ENCODE assay signal across 9 mouse cellular contexts in genomic region chr2:147305262-147305661, GRCm38 (mm10). TPM values are rescaled to one million over a fixed set of nuclear protein-coding genes. Genes with fewer than 3 reads are reported as not detected.
DNase-seq lines count a peak whose midpoint lies in the region; ATAC-seq and TF ChIP-seq lines count a peak whose summit lies in the region.
"Had no signal": no experiment of that assay in that cellular context is flagged by ENCODE, and none has a peak within 500 bp of the region (broad histone marks: within the 10 kb centered on the region; RNA-seq: fewer than 3 reads in every experiment).

No protein-coding gene starts in this region.

- peaks cover 12% of the 10 kb centered on the region; the same call in 1 of the 2 replicates for H3K27me3 ChIP-seq in heart, postnatal 0 days (ENCODE audit: control insufficient read depth, insufficient read depth, low read length)
- no peaks in the 10 kb centered on the region for H3K27me3 ChIP-seq in stomach, postnatal 0 days (ENCODE audit: control insufficient read depth, insufficient read depth, low read length)

- TF ChIP-seq CTCF in heart, postnatal 0 days (IDR thresholded peaks at IDR 0.05; ENCODE audit: low read depth): peak; percentile 74
- peak; percentile 46; the same call in 1 of the 2 replicates for TF ChIP-seq CTCF in lung, adult 2 months (IDR thresholded peaks at IDR 0.05; ENCODE audit: insufficient read depth, low read length)
- peak; percentile 78 for TF ChIP-seq CTCF in stomach, postnatal 0 days (IDR thresholded peaks at IDR 0.05; ENCODE audit: low read depth)

- no peaks in the 10 kb centered on the region for H3K4me1 ChIP-seq in heart, postnatal 0 days (ENCODE audit: control insufficient read depth, insufficient read depth)
- H3K4me1 ChIP-seq in lung, adult 2 months (ENCODE audit: control insufficient read depth, insufficient read depth, low read length): no peaks in the 10 kb centered on the region
- no peaks in the 10 kb centered on the region for H3K4me1 ChIP-seq in stomach, postnatal 0 days (replicated peaks; ENCODE audit: control insufficient read depth, insufficient read depth)
- H3K4me1 ChIP-seq: limb, embryonic 15.5 days had no signal

- no peaks in the 10 kb centered on the region for H3K9me3 ChIP-seq in heart, postnatal 0 days (replicated peaks; ENCODE audit: control insufficient read depth, low read length)
- no peaks in the 10 kb centered on the region for H3K9me3 ChIP-seq in stomach, postnatal 0 days (ENCODE audit: control insufficient read depth, low read length)
- H3K9me3 ChIP-seq: limb, embryonic 15.5 days had no signal

- no peak overlapping the region for H3K4me2 ChIP-seq in heart, postnatal 0 days (ENCODE audit: low read depth, low read length)
- H3K4me2 ChIP-seq in stomach, postnatal 0 days (replicated peaks; ENCODE audit: low read depth): no peak overlapping the region
- H3K4me2 ChIP-seq: limb, embryonic 15.5 days had no signal

- H3K4me3 ChIP-seq in heart, postnatal 0 days (ENCODE audit: low read depth, low read length): no peak overlapping the region
- no peak overlapping the region for H3K4me3 ChIP-seq in lung, adult 2 months (replicated peaks; ENCODE audit: extremely low read depth, low read depth, low read length)
- H3K4me3 ChIP-seq in stomach, postnatal 0 days (ENCODE audit: low read depth, low read length): no peak overlapping the region
- H3K4me3 ChIP-seq: limb, embryonic 15.5 days had no signal

- WGBS in heart, postnatal 0 days: 33% methylated on average over 5 of the region's 5 CpGs
- WGBS in lung, adult 2 months: 21% methylated on average over 5 of the region's 5 CpGs
- whole genome bisulfite sequencing in stomach, postnatal 0 days: 31% methylated on average over 5 of the region's 5 CpGs

- H3K27ac ChIP-seq in heart, postnatal 0 days (ENCODE audit: low read depth): no peak overlapping the region
- no peak overlapping the region for H3K27ac ChIP-seq in stomach, postnatal 0 days (replicated peaks)
- H3K27ac ChIP-seq: limb, embryonic 15.5 days had no signal

- DNase-seq in heart, postnatal 0 days (ENCODE audit: low spot score): peak; percentile 41
- DNase-seq in heart, adult 11 months: no peak
- DNase-seq in ES-CJ7 (ENCODE audit: low read depth, low spot score): peak; percentile 73
- DNase-seq in kidney, adult 9 months: peak; percentile 82
- peak; percentile 15 for DNase-seq in lung, adult 2 months
- DNase-seq in stomach, postnatal 0 days (ENCODE audit: low spot score): no peak
- no peak for DNase-seq in urinary bladder, postnatal 14 days (ENCODE audit: low spot score)

- ATAC-seq in heart, postnatal 0 days (ENCODE audit: insufficient read depth, low read depth): no peak
- peak; percentile 55 for ATAC-seq in common myeloid progenitor, adult 5-6 weeks (replicated peaks; ENCODE audit: low read depth, poor library complexity, severe bottlenecking)
- ATAC-seq in stomach, postnatal 0 days (ENCODE audit: low FRiP score, low TSS enrichment): no peak

- H3K9ac ChIP-seq in heart, postnatal 0 days (replicated peaks; ENCODE audit: low read depth, low read length): no peak overlapping the region
- no peak overlapping the region for H3K9ac ChIP-seq in stomach, postnatal 0 days (ENCODE audit: low read length)
- H3K9ac ChIP-seq: limb, embryonic 15.5 days had no signal

- TF ChIP-seq EP300 in heart, postnatal 0 days (IDR thresholded peaks at IDR 0.05; ENCODE audit: low read depth): no peak
- TF ChIP-seq EP300 in stomach, postnatal 0 days (optimal IDR thresholded peaks at IDR 0.05): no peak

- H3K36me3 ChIP-seq in heart, postnatal 0 days (replicated peaks; ENCODE audit: control insufficient read depth, insufficient read depth, low read length): no peaks in the 10 kb centered on the region
- no peaks in the 10 kb centered on the region for H3K36me3 ChIP-seq in stomach, postnatal 0 days (ENCODE audit: control insufficient read depth, insufficient read depth, low read length)
- H3K36me3 ChIP-seq: limb, embryonic 15.5 days had no signal

- no peak for TF ChIP-seq POLR2A in lung, adult 2 months (IDR thresholded peaks at IDR 0.05; ENCODE audit: borderline replicate concordance, extremely low read depth, low read depth, low read length)

RNA-seq across cellular contexts. Expression of gene Pax1, which starts 56.5 kb away (rescaled TPM):
- total RNA-seq in heart, postnatal 0 days (2014; rRNA removed; ENCODE audit: low replicate concordance): 0.04 TPM in 1 of 2 replicates, not detected in the other
- not detected in 2 replicates for polyA plus RNA-seq in heart, postnatal 0 days (2015; fragmentation: Nextera tagmentation; extraction: Ambion mirVana)
- not detected in 2 replicates for total RNA-seq in common myeloid progenitor, adult 5-6 weeks (2017)
- 0.06 and 0.09 TPM in 2 replicates for polyA plus RNA-seq in lung, adult 2 months (2012; rRNA removed)
- polyA plus RNA-seq in stomach, postnatal 0 days (2015; fragmentation: Nextera tagmentation; extraction: Ambion mirVana): not detected in 2 replicates

Comparison
In these comparisons a context has a peak if more than half of its experiments do, and no peak if none do; other contexts are left out.
1. DNase-seq: peak in heart, postnatal 0 days (single experiment), ES-CJ7 (single experiment), kidney, adult 9 months (single experiment) and lung, adult 2 months (single experiment); none in heart, adult 11 months (single experiment), stomach, postnatal 0 days (single experiment) and urinary bladder, postnatal 14 days (single experiment).
2. Peak in every context shown above with its lines, with median percentiles within 50 percentile points of each other: CTCF ChIP-seq.